Mouse (Mus musculus) intestine, postnatal 0 days (tissue): ENCODE data around the gene Dpep1. TPM values are rescaled to one million over a fixed set of nuclear protein-coding genes. Genes with fewer than 3 reads are reported as not detected.

Source experiments
- ATAC-seq: fragments of 200-750 bp; cut with Nextera tagmentation; 2 replicates; pipeline ENCODE4 v1.8.0; 2017; ENCODE audit warnings: mild to moderate bottlenecking, moderate TSS enrichment, moderate library complexity
- H3K27ac ChIP-seq: fragments of 300-500 bp; sonication (generic); 2 replicates; pipeline ENCODE4 v1.5.1; 2014; ENCODE audit warnings: mild to moderate bottlenecking, low read depth, low read length, moderate library complexity
- H3K27me3 ChIP-seq: fragments of 300-500 bp; sonication (generic); replicated peaks from 2 replicates; pipeline ENCODE4 v1.6.1; 2014; ENCODE audit warnings: low read length, mixed read lengths; ENCODE audit not compliant: control insufficient read depth, insufficient read depth
- H3K36me3 ChIP-seq: fragments of 300-500 bp; sonication (generic); 2 replicates; pipeline ENCODE4 v1.6.1; 2014; ENCODE audit warnings: mild to moderate bottlenecking, moderate library complexity; ENCODE audit not compliant: control insufficient read depth, insufficient read depth
- H3K4me1 ChIP-seq: fragments of 300-500 bp; sonication (generic); replicated peaks from 2 replicates; pipeline ENCODE4 v1.6.1; 2014; ENCODE audit warnings: antibody characterized with exemption, low read length, mixed read lengths; ENCODE audit not compliant: control insufficient read depth, insufficient read depth
- H3K4me2 ChIP-seq: fragments of 300-500 bp; sonication (generic); replicated peaks from 2 replicates; pipeline ENCODE4 v1.6.1; 2014; ENCODE audit warnings: low read depth, mild to moderate bottlenecking, moderate library complexity
- H3K4me3 ChIP-seq: fragments of 300-500 bp; sonication (generic); 2 replicates; pipeline ENCODE4 v1.5.1; 2014; ENCODE audit warnings: low read depth, low read length
- H3K9ac ChIP-seq: fragments of 300-500 bp; sonication (generic); 2 replicates; pipeline ENCODE4 v1.6.1; 2014; ENCODE audit warnings: mild to moderate bottlenecking, low read depth, low read length
- H3K9me3 ChIP-seq: fragments of 300-500 bp; sonication (generic); 2 replicates; pipeline ENCODE4 v1.6.1; 2016; ENCODE audit warnings: mixed run types; ENCODE audit not compliant: control insufficient read depth
- CTCF ChIP-seq: sonication (generic); IDR thresholded peaks from 2 replicates; pipeline ENCODE4 v1.5.1; 2016; ENCODE audit warnings: low read depth, mild to moderate bottlenecking, control low read depth, antibody characterized with exemption, moderate library complexity
- WGBS: fragments of 180-500 bp; shearing (Covaris S2); extraction: QIAGEN DNeasy Blood & Tissue Kit; methylation state at CpG from one replicate; pipeline ENCODE4 v1.1.7; 2014; 5-methylcytosine and 5-hydroxymethylcytosine counted together
- polyA plus RNA-seq: library from polyadenylated mRNA; unstranded; fragments of >200 nt; fragmentation: Nextera tagmentation; extraction: Ambion mirVana; gene quantifications from 2 replicates; pipeline ENCODE4 v1.2.1, GENCODE M21; 2015

Gene Dpep1
- polyA plus RNA-seq, 1 experiment from 2014 or later = 32.7 TPM

DNA sequence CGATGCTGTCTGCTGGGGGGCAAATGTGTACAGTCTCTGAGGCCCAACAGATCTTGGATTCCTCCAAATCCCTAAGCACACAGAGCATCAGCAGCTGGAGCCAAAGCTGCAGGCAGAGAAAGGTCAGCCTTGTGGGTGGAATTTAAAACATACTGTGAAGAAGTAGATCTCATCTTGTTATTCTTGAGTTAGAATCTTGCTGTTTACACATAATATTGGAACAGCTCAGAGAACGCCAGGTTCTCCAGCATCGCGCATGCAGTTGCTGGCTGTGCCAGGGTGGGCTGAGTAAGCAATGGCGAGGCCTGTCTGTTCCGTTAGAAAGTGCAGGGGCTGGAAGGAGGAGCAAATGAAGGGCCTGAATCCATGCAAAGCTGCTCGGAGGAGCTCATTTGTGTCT, 39.7 kb upstream of the Dpep1 start:
- Histone ChIP-seq H3K27me3 (no peaks in the 10 kb centered on the region), H3K4me3 (no peak overlapping the region), H3K36me3 (no peaks in the 10 kb centered on the region), H3K4me1 (no peaks in the 10 kb centered on the region), H3K9me3 (no peaks in the 10 kb centered on the region), H3K9ac (no peak overlapping the region), H3K4me2 (no peak overlapping the region), H3K27ac (no peak overlapping the region; the same call in 1 of the 2 replicates)
- TF ChIP-seq CTCF = peak; percentile 7; the same call in 1 of the 2 replicates
- ATAC-seq = no peak
- 49% methylated on average over 7 of the region's 7 CpGs for WGBS

DNA sequence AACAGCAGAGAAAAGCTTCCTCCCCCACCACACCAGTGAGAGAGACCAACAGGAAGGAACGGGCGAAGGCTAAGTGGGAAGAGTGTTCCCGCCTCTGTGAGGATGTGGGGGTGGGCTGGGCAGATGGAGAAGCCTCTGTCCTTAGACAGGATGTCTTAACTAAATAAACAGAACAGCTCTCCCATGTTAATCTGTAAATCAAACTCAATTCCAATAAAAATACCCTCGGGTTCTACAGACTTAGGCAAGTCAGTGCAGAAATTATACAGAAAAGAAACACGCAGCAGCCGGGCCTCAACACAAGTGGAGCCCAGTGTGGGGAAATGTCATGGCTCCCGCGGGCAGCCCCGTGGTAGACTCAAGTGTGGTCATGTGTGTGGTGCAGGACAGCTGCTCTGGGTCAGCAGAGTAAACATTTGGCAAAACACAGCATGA, 35.3 kb upstream of the Dpep1 start:
- 49% methylated on average over 9 of the region's 9 CpGs for WGBS
- no peak overlapping the region for H3K4me3 ChIP-seq
- no peaks in the 10 kb centered on the region for H3K9me3 ChIP-seq
- no peak overlapping the region for H3K27ac ChIP-seq
- no peaks in the 10 kb centered on the region for H3K4me1 ChIP-seq
- no peak for TF ChIP-seq CTCF
- no peaks in the 10 kb centered on the region for H3K36me3 ChIP-seq
- no peak overlapping the region for H3K9ac ChIP-seq
- no peak overlapping the region for H3K4me2 ChIP-seq
- no peaks in the 10 kb centered on the region for H3K27me3 ChIP-seq
- ATAC-seq = no peak

DNA sequence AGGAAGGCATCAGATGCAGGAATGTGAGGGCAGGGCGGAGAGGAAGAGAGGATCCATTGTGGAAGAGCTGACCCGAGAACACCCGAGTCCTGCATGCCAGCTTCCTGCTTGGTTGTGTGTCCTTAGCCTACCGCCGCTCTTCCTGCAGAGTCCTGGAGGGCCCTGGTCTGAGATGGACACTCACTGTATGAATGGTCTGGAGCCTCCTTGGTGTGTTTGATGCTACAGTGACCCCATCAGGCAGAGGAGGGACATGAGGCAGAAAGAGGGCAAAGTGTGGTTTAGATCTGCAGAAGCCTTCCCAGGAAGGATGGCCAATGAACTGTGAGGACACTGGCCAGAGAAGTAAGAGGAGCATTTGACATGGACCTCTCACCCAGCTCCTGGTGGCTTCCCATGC, 30.9 kb upstream of the Dpep1 start:
- TF ChIP-seq CTCF = peak; percentile 69
- no peaks in the 10 kb centered on the region for H3K27me3 ChIP-seq
- H3K27ac ChIP-seq = no peak overlapping the region
- H3K4me3 ChIP-seq = no peak overlapping the region
- no peaks in the 10 kb centered on the region for H3K4me1 ChIP-seq
- H3K36me3 ChIP-seq = no peaks in the 10 kb centered on the region
- 81% methylated on average over 5 of the region's 5 CpGs for WGBS
- H3K9ac ChIP-seq = no peak overlapping the region
- no peak for ATAC-seq
- H3K4me2 ChIP-seq = no peak overlapping the region
- no peaks in the 10 kb centered on the region for H3K9me3 ChIP-seq

DNA sequence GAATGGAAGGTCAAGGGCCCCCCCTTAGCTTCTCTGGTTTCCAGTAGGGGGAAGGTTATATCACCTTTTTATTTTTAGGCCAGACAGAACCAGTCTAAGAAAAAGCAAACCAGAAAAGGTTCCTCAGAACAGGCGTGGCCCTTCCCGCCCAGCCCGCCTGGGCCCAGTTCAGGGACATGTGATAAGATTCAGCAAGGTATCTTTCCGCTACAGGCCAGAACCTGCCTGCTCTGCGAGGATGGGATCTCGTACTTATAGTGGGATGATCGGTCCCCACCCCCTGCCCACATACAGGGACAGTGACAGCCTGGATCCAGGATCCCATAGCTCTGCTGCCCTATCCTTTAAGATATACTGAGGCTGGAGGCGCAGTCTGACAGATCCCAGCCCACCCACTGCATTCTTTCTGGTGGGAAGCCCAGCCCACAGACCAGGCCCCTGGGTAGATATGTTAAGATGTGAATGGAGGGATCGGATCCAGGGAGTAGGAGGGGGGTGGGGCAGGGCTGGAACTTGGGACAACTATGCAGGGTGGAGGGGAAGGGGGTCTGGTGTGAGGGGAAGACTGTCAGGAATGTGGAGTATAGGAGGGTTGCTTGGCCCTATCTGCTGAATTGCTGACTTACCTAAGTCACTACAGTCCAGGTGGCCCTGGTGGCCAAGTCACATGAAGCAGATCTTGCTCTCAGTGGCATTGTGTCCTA, 29.8 kb upstream of the Dpep1 start:
- WGBS = 59% methylated on average over 9 of the region's 9 CpGs
- Histone ChIP-seq H3K4me3 (no peak overlapping the region), H3K4me1 (no peaks in the 10 kb centered on the region), H3K36me3 (no peaks in the 10 kb centered on the region), H3K27me3 (no peaks in the 10 kb centered on the region), H3K9ac (no peak overlapping the region), H3K4me2 (no peak overlapping the region), H3K9me3 (no peaks in the 10 kb centered on the region), H3K27ac (no peak overlapping the region)
- TF ChIP-seq CTCF = no peak
- ATAC-seq = no peak

DNA sequence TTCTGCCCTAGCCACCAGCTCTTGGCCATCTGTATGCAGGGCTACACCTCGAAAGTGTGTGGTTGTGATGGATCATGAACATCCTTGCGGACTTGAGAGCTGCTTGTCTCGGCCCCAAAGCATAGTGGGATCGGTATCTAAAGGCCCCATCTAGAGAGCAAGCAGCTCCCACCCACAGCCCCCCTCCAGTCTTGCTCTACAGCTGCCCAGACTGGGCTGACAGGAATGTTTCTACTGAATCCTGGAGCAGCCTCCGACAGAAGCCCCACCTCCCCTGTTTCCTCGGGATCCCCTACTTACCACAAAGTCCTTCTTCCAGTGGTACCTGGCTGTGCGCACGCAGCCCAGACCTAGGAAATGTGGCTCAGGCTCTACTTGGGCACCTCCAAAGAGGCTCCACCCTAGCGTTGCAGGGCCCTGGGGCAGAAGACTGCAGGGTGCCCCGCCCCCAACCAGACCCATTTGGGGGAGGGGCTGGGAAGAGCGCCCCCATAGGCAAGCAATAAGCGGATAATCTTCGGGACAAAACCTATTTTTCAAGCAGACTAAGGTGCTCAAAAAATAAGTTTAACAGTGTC, 28.1 kb upstream of the Dpep1 start, which contains the start of gene Sult5a1:
Gene Sult5a1, minus strand, starts transcription at position 428 of the 578 bp plus-strand sequence.
- H3K27me3 ChIP-seq = no peaks in the 10 kb centered on the region
- no peaks in the 10 kb centered on the region for H3K9me3 ChIP-seq
- H3K4me1 ChIP-seq = no peaks in the 10 kb centered on the region
- 27% methylated on average over 13 of the region's 13 CpGs for WGBS
- peak; percentile 46 for TF ChIP-seq CTCF
- H3K4me3 ChIP-seq = no peak within 1 kb of the TSS
- no peak within 1 kb of the TSS for H3K9ac ChIP-seq
- ATAC-seq = no peak
- H3K36me3 ChIP-seq = no peaks in the 10 kb centered on the region
- no peak within 1 kb of the TSS for H3K27ac ChIP-seq
- peak within 1 kb of the TSS; percentile 27 for H3K4me2 ChIP-seq

DNA sequence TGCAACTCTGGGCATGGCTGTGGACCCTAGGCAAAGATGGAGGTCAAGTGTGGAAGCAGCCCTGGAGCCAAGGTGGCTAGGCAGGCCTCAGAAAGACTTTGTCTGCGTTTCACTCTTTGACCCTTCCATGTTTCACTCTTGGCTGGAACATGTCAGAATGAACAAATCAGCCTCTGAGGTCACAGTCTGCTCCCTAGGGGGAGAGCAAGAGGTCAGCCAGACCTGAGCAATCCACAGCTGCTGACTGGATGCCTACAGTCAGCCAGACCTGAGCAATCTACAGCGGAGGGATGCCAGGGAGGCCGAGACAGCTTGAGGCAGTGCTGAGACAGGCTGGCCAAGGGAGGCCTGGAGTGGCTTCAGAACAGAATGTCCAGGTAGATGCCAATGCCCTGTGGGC, 4.7 kb upstream of the Dpep1 start:
- H3K4me2 ChIP-seq = no peak overlapping the region
- no peak overlapping the region for H3K4me3 ChIP-seq
- no peaks in the 10 kb centered on the region for H3K4me1 ChIP-seq
- ATAC-seq = no peak
- no peak overlapping the region for H3K9ac ChIP-seq
- H3K27ac ChIP-seq = no peak overlapping the region
- H3K36me3 ChIP-seq = no peaks in the 10 kb centered on the region
- no peaks in the 10 kb centered on the region for H3K27me3 ChIP-seq
- TF ChIP-seq CTCF = no peak
- WGBS = 65% methylated on average over 3 of the region's 3 CpGs
- H3K9me3 ChIP-seq = no peaks in the 10 kb centered on the region
